Mouse (Mus musculus): ENCODE measurements around the gene Cdh4. TPM values are rescaled to one million over a fixed set of nuclear protein-coding genes. Genes with fewer than 3 reads are reported as not detected.

Gene Cdh4
- polyA plus RNA-seq, 1 experiment from 2014 or later: 4.6 TPM

DNA sequence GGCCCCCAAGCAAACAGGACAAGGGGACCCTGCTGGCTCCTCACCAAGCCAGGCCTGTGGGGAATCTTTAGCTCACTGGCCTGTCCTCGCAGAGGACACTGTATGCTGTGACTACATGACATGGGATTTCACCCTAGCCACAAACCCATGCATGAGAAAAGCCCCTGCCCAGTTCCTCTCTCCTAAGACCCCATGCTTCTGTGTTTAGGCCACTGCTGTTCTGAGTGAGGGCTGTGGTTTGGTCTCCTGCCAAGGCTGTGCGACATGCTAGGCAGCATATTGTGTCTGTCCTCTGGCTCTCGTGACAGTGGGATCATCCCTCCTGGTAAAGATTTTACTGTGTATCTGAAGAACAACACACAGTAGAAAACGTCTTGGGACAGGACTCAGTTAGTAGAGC, 207.1 kb downstream of the Cdh4 start:
- Histone ChIP-seq H3K36me3 (no peaks in the 10 kb centered on the region), H3K27ac (no peak overlapping the region), H3K4me3 (no peak overlapping the region), H3K27me3 (peaks cover 10% of the 10 kb centered on the region; the same call in 1 of the 2 replicates), H3K9ac (no peak overlapping the region), H3K4me2 (0 out of 2 replicates have a peak overlapping the region, but pooled peaks have one; percentile 7), H3K4me1 (peaks cover 14% of the 10 kb centered on the region; the same call in 1 of the 2 replicates), H3K9me3 (no peaks in the 10 kb centered on the region; the same call in 1 of the 2 replicates)
- WGBS: 63% methylated on average over 4 of the region's 4 CpGs
- ATAC-seq (ENCODE audit: insufficient number of reproducible peaks, insufficient read depth, low FRiP score, low TSS enrichment, low read depth): no peak

DNA sequence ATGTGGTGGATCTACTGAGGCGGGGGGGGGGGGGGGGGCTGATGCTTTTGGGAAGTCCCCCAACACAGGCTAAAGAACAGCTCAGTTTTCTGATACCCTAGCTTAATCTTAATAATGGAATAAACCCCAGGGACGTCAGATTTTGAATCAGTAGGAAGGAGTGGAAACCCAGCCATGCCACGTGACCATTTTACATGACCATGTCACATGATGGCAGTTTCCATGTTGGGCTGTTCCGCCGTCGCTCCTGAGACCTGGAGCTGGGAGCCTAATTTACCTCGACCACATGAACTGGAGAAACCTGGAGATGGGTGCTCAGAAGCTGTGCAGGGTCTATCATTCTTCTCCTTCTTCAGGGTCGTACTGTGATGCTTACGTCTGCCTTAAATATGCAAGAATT, 207.9 kb downstream of the Cdh4 start:
- no peak for ATAC-seq (ENCODE audit: insufficient number of reproducible peaks, insufficient read depth, low FRiP score, low TSS enrichment, low read depth)
- Histone ChIP-seq H3K9me3 (no peaks in the 10 kb centered on the region), H3K4me1 (peaks cover 14% of the 10 kb centered on the region; the same call in 1 of the 2 replicates), H3K4me3 (no peak overlapping the region), H3K36me3 (no peaks in the 10 kb centered on the region), H3K4me2 (no peak overlapping the region), H3K9ac (no peak overlapping the region), H3K27me3 (peaks cover 13% of the 10 kb centered on the region; the same call in 1 of the 2 replicates), H3K27ac (no peak overlapping the region)
- 81% methylated on average over 9 of the region's 9 CpGs for WGBS

- peaks cover 28% of the 10 kb centered on the region for H3K27me3 ChIP-seq
- 82% methylated on average over 3 of the region's 3 CpGs for WGBS
- H3K9me3 ChIP-seq: no peaks in the 10 kb centered on the region
- H3K4me2 ChIP-seq: no peak overlapping the region
- no peak overlapping the region for H3K9ac ChIP-seq
- no peak overlapping the region for H3K4me3 ChIP-seq
- no peak overlapping the region for H3K27ac ChIP-seq
- H3K4me1 ChIP-seq: no peaks in the 10 kb centered on the region
- no peaks in the 10 kb centered on the region for H3K36me3 ChIP-seq
- no peak for ATAC-seq (ENCODE audit: insufficient number of reproducible peaks, insufficient read depth, low FRiP score, low TSS enrichment, low read depth)
These were observed 213.3 kb downstream of the Cdh4 start for GRCm38 (mm10) chr2:179655506-179655905.

- ATAC-seq (ENCODE audit: insufficient number of reproducible peaks, insufficient read depth, low FRiP score, low TSS enrichment, low read depth): no peak
These were observed 217.0 kb downstream of the Cdh4 start for GRCm38 (mm10) chr2:179659254-179659653.

GRCm38 (mm10) chr2:179661998-179662714, 219.9 kb downstream of the Cdh4 start:
- H3K4me3 ChIP-seq: no peak overlapping the region
- ATAC-seq (ENCODE audit: insufficient number of reproducible peaks, insufficient read depth, low FRiP score, low TSS enrichment, low read depth): no peak
- no peaks in the 10 kb centered on the region for H3K36me3 ChIP-seq
- H3K9ac ChIP-seq: no peak overlapping the region
- peaks cover 12% of the 10 kb centered on the region; the same call in 1 of the 2 replicates for H3K4me1 ChIP-seq
- H3K27me3 ChIP-seq: peaks cover 66% of the 10 kb centered on the region
- 4% methylated on average over 20 of the region's 20 CpGs for WGBS
- no peaks in the 10 kb centered on the region for H3K9me3 ChIP-seq
- H3K27ac ChIP-seq: no peak overlapping the region
- peak overlapping the region; percentile 50 for H3K4me2 ChIP-seq

More at GRCm38 (mm10) chr2:179659254-179659653, 217.0 kb downstream of the Cdh4 start:
- peaks cover 12% of the 10 kb centered on the region; the same call in 1 of the 2 replicates for H3K4me1 ChIP-seq
- H3K9me3 ChIP-seq: no peaks in the 10 kb centered on the region
- H3K4me3 ChIP-seq: no peak overlapping the region
- no peak overlapping the region for H3K4me2 ChIP-seq
- H3K9ac ChIP-seq: no peak overlapping the region
- 95% methylated on average over 1 of the region's 1 CpGs for WGBS
- H3K27ac ChIP-seq: no peak overlapping the region
- no peaks in the 10 kb centered on the region for H3K36me3 ChIP-seq
- H3K27me3 ChIP-seq: peaks cover 50% of the 10 kb centered on the region

DNA sequence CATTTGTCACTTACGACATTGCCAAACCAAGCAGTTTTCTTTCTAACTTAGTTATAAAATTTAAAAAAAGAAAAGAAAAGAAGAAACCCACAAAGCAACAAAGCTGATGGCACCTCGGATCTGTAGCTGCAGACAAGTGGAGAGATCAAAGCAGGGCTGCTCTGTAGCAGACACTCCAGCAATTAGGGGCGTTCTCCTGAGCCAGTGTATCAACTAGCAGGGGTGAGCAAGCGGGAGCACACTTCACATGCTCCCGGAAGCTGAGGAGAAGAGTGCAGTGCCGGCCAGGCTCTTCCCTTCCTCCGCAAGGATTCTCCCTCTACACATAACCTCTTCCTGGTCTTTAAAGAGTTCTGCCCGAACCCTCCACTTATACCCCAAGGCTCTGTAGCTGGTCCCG, 220.5 kb downstream of the Cdh4 start:
- ATAC-seq (ENCODE audit: insufficient number of reproducible peaks, insufficient read depth, low FRiP score, low TSS enrichment, low read depth): no peak
- Histone ChIP-seq H3K27me3 (peaks cover 60% of the 10 kb centered on the region), H3K9ac (no peak overlapping the region), H3K9me3 (no peaks in the 10 kb centered on the region), H3K4me2 (peak overlapping the region; percentile 50), H3K4me1 (peaks cover 12% of the 10 kb centered on the region; the same call in 1 of the 2 replicates), H3K27ac (no peak overlapping the region), H3K4me3 (no peak overlapping the region), H3K36me3 (no peaks in the 10 kb centered on the region)
- 6% methylated on average over 9 of the region's 9 CpGs for WGBS

GRCm38 (mm10) chr2:179663652-179664051, 221.4 kb downstream of the Cdh4 start:
- Histone ChIP-seq H3K9ac (no peak overlapping the region), H3K4me2 (no peak overlapping the region), H3K4me3 (no peak overlapping the region), H3K36me3 (no peaks in the 10 kb centered on the region), H3K27me3 (peaks cover 65% of the 10 kb centered on the region), H3K9me3 (no peaks in the 10 kb centered on the region), H3K27ac (no peak overlapping the region), H3K4me1 (peaks cover 12% of the 10 kb centered on the region; the same call in 1 of the 2 replicates)
- 46% methylated on average over 9 of the region's 9 CpGs for WGBS
- no peak for ATAC-seq (ENCODE audit: insufficient number of reproducible peaks, insufficient read depth, low FRiP score, low TSS enrichment, low read depth)

GRCm38 (mm10) chr2:179664171-179664608, 222.0 kb downstream of the Cdh4 start:
- Histone ChIP-seq H3K9ac (no peak overlapping the region), H3K27ac (no peak overlapping the region), H3K4me2 (no peak overlapping the region), H3K27me3 (peaks cover 70% of the 10 kb centered on the region), H3K4me3 (no peak overlapping the region), H3K4me1 (peaks cover 12% of the 10 kb centered on the region; the same call in 1 of the 2 replicates), H3K36me3 (no peaks in the 10 kb centered on the region), H3K9me3 (no peaks in the 10 kb centered on the region)
- no peak for ATAC-seq (ENCODE audit: insufficient number of reproducible peaks, insufficient read depth, low FRiP score, low TSS enrichment, low read depth)
- 86% methylated on average over 13 of the region's 13 CpGs for WGBS

DNA sequence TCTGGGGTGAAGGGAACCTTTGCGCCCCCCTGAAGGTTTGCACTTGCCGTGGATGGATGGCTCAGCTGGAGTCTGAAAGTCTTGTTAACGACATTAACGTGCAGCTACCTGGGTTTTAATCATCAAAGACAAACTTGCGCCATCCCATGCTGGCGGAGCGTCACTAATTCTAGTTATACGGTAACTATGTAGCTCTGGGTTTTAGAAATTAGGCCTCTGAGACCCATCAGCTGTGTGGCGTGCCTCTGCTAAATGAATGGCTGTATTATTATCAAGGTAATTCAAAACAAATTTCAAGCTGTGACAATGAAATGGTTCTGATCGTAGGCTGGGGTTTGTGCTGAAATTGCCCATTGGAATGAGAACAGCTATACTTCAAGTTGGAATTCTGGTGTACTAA, 228.5 kb downstream of the Cdh4 start:
- 35% methylated on average over 10 of the region's 10 CpGs for WGBS
- Histone ChIP-seq H3K36me3 (no peaks in the 10 kb centered on the region), H3K27ac (no peak overlapping the region), H3K4me3 (no peak overlapping the region), H3K9me3 (no peaks in the 10 kb centered on the region), H3K4me2 (no peak overlapping the region), H3K9ac (no peak overlapping the region), H3K27me3 (peaks cover 53% of the 10 kb centered on the region), H3K4me1 (no peaks in the 10 kb centered on the region)
- ATAC-seq (ENCODE audit: insufficient number of reproducible peaks, insufficient read depth, low FRiP score, low TSS enrichment, low read depth): no peak

- ATAC-seq (ENCODE audit: insufficient number of reproducible peaks, insufficient read depth, low FRiP score, low TSS enrichment, low read depth): no peak
- no peaks in the 10 kb centered on the region for H3K4me1 ChIP-seq
- H3K9me3 ChIP-seq: no peaks in the 10 kb centered on the region
- H3K4me2 ChIP-seq: no peak overlapping the region
- WGBS: 65% methylated on average over 5 of the region's 5 CpGs
- no peak overlapping the region for H3K9ac ChIP-seq
- no peak overlapping the region for H3K4me3 ChIP-seq
- H3K36me3 ChIP-seq: no peaks in the 10 kb centered on the region
- peaks cover 59% of the 10 kb centered on the region for H3K27me3 ChIP-seq
- H3K27ac ChIP-seq: no peak overlapping the region
These were observed 237.6 kb downstream of the Cdh4 start for GRCm38 (mm10) chr2:179679866-179680265.

DNA sequence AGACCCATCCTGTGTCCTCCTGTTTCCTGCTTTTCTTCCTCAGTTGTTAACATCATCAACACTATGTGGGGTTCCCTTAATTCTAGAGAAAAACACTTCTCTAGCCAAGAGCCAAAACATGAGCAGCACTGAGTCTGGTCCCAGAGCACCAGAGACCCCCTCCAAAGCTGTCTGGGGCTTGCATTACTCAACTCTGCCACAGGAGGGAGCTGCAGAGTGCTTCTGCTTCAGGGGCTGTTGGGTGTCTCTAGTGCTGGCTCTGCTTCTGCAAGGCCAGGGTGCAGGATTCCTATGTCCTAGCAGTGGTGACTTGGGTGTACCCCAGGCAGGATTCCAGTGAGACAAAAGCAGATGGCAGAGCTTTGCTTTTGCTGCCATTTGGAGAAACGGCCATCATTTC, 239.2 kb downstream of the Cdh4 start:
- Histone ChIP-seq H3K36me3 (no peaks in the 10 kb centered on the region), H3K9me3 (no peaks in the 10 kb centered on the region), H3K4me1 (no peaks in the 10 kb centered on the region), H3K27ac (no peak overlapping the region), H3K4me3 (no peak overlapping the region), H3K9ac (no peak overlapping the region), H3K27me3 (peaks cover 65% of the 10 kb centered on the region), H3K4me2 (no peak overlapping the region)
- no peak for ATAC-seq (ENCODE audit: insufficient number of reproducible peaks, insufficient read depth, low FRiP score, low TSS enrichment, low read depth)
- WGBS: 86% methylated on average over 1 of the region's 1 CpGs

DNA sequence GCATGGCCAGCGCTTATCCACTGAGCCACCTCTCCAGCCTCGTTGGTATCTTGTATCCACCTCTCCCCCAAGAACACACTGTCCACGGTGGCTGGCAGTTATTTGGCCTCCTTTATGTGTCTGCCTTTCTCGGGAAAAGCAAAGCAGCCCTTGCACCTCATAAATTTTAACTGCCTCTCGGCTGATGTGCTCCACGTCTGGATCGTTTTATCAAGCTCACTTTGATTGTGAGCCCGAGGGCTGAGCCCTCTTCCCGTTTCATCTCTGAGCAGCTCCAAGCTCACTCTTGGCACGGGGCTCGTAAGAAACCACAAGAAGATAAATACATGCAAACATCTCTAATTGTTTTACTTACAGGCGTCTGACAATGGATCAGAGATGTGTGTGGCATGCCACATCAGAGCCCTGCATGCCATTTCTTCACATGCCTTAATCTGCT, 245.0 kb downstream of the Cdh4 start:
- Histone ChIP-seq H3K4me1 (peaks cover 14% of the 10 kb centered on the region; the same call in 1 of the 2 replicates), H3K9me3 (no peaks in the 10 kb centered on the region), H3K9ac (no peak overlapping the region), H3K27me3 (peaks cover 54% of the 10 kb centered on the region), H3K27ac (no peak overlapping the region), H3K4me2 (no peak overlapping the region), H3K4me3 (no peak overlapping the region), H3K36me3 (no peaks in the 10 kb centered on the region)
- 23% methylated on average over 12 of the region's 12 CpGs for WGBS
- ATAC-seq (ENCODE audit: insufficient number of reproducible peaks, insufficient read depth, low FRiP score, low TSS enrichment, low read depth): no peak

Data from embryonic facial prominence, embryonic 13.5 days (tissue).